Mouse (Mus musculus): ENCODE measurements at regions not wholly inside any gene's neighbourhood (a gene's known extent, or its start where the extent isn't known, plus 50 kb on each side); places are given as distances from the start of the nearest gene placed in this dataset.

DNA sequence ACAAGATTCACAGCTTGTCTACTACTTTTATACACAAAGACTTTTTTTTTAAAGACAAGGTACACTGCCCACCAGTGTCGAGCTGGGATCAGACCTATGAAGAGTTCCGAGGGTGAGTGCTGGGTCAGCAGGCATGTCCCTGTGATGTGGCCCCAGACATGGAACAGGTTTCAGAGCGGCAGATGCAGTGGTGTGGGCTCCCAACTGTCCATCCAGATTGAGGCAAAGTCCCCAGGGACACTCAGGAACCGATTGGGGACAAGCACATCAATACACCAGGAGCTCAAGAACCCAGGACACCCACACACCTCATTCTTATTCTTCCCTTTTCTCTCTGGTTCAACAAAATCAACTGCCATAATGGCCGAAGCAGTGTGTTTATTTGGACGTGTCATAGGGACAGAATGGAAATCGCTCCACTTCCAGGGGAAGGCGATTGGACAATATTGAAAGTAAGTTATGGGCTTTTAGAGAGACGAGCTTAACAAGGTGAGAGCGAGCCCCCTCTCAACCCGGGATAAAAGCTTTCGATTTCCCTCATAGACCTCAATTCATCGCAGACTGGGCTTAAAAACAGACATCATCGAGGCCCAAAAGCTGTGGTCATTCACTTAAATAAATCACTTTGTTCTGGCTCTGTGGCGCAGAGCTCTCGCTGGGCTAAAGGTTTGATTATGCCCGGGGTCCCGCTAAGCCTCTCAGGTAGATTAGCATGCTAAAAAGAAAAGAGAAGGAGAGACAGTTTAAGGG is 127.6 kb upstream of the Zdhhc25 start:
- DNase-seq (ENCODE audit: low read depth, low spot score), result no peak

DNA sequence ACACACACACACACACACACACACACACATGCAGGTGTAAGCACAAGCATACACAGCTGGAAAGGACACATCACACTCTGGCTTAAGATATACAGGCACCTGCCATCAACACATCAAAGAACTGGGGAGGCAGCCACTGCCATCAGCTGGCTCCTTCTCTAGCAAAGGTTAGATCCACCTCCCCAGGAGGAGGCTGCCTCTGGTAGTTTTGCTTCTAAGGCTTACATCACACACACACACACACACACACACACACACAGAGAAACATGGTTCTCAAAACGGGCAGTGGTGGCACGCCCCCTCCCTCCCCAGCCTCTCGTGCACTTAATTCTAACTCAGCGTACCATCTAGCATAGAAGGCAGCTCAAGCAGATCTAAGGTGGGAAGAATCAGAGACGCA is 126.9 kb upstream of the Zdhhc25 start:
- DNase-seq (ENCODE audit: low read depth, low spot score), result no peak

DNA sequence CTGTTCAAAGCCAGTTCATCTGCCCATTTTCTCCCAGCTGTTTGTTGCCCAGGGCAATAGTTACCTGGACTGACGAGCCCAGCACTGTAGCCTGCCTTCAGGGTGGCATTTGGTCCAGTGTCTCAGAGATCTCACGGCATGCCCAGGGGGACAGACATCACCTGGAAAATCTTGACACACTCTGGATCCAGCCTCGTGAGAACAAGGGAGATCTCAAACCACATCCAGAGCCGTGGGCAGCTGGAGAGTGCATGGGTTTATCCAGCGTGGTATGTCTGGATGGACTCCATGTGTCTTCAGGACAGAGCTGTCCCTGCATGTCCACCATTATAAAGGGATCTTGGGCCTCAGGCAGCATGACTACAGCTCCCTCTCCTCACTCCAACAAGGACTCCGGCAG is 116.6 kb upstream of the Zdhhc25 start:
- DNase-seq (ENCODE audit: low read depth, low spot score), result no peak

DNA sequence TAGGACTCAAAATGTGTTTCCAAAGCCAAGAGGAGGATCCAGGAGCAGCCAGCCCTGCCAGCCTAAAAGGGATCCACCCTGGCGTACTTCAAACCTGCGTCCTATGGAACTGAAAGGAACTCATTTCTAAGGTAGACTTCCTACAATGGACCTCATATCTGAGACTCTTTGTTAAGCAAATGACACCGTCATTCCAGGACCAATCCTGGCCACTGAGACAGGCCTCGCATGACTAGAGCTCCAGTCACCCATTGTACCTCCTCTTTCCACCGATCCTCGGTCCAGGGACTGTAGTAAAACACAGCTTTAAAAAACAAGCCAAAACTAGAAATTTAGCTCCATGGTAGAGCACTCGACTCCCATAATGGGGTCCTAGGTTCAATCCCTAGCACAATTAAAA is 110.4 kb upstream of the Zdhhc25 start:
- DNase-seq (ENCODE audit: low read depth, low spot score), result no peak

DNA sequence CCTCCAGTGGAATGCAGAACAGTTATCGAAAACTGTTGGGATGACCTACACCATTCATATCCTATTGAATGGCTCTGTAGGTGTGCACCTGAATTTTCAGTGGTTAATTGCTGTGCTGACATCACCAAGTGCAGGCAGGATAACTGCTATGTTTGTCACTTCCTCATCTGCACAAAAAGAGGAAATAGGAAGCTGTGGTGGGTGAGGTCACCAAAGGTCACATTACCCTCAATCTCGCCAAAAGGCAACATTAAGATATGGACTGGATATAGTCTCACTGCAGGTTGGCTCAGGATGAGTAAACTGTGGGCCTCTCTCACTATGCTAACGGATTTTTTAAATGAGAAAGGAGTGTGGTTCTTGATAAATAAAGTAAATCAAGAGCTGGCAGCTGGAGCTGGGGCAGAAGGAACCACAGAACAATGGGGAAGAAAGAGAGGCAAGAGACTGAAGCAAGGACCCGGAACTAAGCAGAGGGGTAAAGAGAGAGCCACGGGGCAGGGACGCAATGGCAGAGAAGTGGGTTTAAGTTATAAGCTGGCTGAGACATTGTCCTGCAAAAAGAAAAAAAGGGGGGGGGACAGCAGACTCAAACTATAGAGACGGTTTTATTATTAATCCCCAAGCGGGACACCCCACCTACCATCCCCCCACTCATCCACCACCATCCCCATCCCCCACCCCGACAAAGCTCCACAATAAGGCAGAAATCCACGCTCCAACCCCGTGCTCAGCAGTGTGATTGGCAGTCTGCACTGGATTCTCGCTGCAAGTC is 109.6 kb upstream of the Zdhhc25 start:
- no peak for DNase-seq (ENCODE audit: low read depth, low spot score)

DNA sequence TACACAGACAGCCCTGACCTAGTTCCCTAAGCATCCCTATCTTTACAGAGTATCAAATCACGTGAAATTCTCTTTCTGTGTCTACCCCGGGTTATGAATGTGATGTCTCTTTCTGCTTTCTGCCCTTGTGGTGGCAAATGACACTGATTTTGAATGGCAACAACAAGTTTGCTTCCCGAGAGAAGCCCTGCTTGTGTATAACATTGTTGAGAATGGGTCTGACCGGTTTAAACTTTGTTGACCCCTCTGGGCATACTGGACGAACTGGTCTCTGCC is 109.1 kb upstream of the Zdhhc25 start:
- DNase-seq (ENCODE audit: low read depth, low spot score), result no peak

DNA sequence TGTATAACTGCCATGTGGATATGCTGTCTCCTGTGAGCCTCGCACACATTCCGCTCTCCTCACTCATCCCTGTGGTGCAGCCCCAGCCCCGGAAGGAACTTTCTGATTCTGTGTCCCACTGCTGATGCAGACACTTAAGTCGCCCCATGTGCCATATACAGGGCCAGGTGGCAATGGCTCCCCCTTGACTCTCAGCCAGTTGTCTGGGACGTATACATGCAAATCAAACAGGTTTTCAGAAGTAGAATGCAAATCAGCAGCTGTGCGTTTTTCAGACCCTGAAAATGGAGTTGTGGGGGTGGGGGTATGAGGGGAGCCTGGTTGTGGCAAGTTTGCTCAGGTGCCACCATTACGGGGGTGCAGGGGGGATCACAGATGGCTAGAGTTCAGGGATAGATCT is 102.1 kb upstream of the Zdhhc25 start:
- no peak for DNase-seq (ENCODE audit: low read depth, low spot score)

DNA sequence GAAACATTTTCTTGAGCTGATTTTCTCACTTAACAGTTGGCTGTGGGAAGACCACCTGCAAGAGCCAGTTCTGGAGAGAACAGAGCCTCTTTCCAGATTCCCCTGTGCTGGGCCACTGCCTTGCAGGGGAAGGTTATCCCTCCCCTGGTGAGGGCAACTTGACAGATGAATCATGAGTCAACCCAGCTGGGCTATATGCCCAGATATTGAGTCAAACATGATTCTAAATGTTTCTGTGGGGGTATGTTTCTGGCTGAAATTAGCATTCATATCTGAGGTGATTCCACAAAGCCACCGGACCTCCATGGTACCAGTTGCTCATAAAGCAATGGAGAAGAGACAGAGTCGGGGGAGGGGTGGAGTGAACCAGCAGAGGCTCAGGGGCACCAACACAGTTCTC is 97.8 kb upstream of the Zdhhc25 start:
- no peak for DNase-seq (ENCODE audit: low read depth, low spot score)

DNA sequence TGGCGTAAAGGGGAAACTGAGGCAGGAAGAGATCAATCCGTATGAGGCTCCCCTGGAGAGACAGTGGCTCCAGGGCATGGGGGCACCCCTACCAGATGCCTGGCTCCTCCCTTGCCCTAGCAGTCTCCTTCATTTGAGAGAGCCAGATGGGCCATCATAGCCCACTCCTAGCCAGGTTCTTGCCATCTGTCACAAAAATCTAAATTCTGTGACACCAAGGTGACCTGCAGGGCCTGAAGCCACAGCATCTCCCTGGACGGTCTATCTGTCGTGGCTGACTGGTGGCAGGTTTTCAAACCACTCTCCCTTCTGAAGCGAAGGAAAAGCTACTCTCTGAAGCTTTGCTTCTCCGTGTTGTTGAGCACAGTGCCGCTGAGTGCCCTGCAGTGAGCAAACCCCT is 96.2 kb upstream of the Zdhhc25 start:
- no peak for DNase-seq (ENCODE audit: low read depth, low spot score)

DNA sequence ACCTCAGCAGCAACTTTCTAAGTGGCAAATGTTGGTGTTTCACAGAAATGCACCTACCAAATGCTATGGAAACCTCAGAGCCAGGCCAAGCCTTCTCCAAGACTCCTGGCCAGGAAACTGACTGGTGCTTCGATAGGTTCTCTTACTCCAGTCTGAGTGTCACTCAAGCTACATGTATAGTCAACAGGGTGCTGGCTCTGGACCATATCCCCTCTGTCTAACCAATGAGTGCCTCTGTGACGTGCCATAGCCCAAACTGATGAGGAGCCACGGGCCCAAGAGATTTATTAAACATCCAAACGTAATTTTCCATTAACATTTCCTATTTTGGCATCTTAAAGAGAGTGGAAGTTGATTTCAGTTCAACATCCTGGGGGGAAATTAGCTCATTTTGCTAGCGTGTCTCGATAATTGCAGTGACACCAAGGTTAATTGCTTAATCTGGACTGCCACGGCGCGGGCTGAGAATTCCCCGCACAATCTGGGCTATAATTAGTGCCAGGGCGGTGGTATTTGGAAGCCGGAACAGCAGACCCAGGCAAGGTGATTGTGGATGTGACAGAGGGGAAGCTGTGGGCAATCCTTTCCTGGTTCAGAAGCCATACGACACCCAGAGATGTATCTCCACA is 94.5 kb upstream of the Zdhhc25 start:
- no peak for DNase-seq (ENCODE audit: low read depth, low spot score)

DNA sequence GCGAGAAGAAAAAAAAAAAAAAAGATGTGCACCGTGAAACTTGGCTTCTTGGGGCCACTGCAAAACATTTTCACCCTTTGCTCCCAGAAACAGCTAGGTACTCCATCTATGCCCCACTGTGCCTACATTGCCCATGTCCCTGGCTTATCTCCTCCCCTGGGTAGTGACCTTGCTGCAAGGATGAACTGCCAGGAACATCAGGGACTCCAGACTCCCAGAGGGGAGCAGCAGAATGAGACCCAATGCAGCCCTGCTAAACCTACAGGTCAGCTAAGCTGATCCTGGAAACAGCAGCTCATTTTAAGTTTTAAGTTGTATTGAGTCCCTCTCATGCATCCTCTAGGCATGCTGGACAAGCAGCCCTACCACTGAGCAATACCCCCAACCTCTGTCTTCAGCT is 92.2 kb upstream of the Zdhhc25 start:
- no peak for DNase-seq (ENCODE audit: low read depth, low spot score)

DNA sequence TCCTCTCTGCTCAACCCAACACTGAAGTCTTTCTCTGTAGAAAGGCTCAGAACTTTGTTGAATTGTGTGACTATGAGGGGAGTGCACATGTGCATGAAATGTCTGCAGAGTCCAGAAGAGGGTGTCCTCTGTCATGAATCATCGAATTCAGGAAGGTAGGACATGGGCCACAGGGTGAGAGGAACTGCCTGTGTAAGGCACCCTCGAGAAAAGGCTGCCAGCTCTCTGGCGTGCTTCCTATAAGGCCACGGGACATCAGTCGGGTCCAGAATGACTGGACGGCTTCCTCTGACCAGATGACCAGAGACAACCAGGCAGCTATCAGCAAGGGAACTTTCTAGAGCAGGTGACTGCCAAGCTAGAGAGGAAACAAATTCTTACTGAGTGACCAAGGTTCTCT is 91.1 kb upstream of the Zdhhc25 start:
- no peak for DNase-seq (ENCODE audit: low read depth, low spot score)

DNA sequence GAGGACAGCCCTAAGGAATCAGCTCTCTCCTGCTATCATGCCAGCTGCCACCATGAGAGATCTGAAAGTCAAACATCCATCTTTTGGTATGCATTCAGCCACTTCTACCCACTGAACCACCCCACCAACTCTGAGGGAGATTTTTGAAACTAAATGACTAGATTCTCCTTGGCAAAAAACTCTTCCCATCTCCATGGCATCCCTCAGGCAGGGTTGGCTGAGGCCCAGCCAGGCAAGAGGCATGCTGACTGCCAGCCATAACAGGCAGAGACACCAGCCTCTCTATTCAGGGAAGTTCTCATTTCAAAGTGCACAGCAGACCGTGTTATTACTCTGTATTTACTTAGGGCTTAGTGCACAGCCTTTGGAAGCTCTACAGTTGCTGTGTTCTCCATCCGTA is 90.5 kb upstream of the Zdhhc25 start:
- DNase-seq (ENCODE audit: low read depth, low spot score), result no peak

DNA sequence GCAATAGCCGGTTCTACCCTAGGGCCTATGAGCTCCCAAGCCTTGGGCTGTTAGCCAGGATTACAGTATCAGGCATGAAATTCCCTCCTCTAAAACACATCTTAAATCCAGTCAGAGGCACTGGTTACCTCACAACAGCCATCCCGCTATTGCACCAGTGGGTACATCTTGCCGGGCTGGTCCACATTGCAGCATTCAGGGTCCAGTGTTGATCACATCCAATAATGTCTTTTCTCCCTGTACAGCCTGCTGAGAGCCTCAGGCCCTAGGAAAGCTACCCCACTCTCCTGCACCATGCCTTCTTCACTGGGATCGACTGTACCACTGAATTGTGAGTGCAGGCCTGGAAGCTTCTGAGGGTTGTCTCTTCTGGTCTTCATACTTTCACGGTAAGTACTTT is 86.0 kb upstream of the Zdhhc25 start:
- no peak for DNase-seq (ENCODE audit: low read depth, low spot score)

DNA sequence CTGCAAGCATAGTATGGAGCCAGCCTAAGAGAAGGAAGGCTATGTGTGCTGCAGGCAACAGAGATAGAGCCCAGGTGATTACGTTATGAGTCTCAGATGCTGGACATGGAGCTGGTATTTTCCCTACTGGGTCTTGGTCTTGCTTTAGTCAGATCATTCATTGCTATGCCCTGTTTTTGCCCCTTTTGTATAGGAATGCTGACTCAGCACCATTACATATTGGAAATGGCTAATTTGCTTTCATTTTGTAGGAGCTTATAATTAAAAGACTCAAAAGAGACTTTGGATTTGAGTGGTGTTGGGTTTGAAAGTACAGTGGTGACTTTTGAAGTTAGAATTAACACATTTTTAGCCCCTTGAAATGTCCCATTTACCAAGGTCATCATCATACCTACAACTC is 68.9 kb upstream of the Zdhhc25 start:
- no peak for DNase-seq (ENCODE audit: low read depth, low spot score)

DNA sequence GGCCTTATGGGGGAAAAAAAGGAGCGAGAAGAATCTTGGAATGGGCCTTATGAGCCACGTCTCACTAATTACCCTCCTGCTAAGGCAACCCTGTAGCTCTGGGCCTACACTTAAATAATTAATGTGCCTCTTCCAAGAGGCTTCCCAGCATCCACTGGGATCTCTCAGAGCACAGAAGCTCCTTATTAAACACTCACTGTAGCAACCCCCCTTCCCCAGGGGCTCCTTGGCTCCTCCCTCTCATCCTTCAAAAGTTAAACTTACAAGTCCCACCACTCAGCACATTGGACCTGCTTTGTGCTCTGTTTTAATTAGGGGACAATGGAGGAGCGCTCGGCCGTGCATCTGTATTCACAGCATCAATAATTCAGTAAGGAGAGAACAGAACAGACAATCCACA is 68.1 kb upstream of the Zdhhc25 start:
- DNase-seq (ENCODE audit: low read depth, low spot score), result no peak

DNA sequence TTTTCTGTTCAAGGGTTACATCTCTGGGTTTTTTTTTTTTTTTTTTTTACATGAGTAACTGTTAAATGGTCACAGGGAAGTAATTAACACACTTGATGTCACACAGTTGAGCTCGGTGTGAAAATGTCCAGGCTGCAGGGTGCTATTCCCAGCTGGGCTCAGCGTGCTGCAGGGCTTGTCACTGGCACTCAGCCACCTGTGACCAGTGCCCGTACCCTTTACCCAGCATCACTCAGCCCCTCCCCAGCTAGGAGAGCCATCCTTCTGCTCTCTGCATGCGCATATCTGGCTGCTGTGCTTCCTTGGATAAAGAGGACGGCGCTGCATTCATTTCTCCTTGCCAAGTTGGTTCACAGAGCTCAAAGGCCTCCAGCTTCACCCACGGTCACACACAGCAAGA is 66.7 kb upstream of the Zdhhc25 start:
- DNase-seq (ENCODE audit: low read depth, low spot score), result no peak

DNA sequence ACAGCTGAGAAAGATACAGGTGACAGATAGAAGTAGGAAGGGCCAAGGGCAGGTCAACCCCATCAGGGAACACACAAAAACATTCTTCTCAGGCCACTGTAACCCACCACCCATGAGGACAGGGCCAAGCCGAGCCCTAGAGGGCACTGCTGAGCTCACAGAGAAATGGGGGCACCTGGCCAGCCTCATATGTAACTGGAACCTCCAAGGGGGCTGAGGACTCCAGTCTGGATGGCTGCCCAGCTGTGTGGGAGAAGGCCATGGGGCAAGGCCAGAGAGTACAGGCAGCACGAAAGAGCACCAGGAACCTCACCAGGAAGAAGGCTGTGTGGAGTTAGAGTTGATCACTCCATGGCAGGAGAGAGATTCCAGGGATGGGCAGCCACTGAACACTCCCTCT is 64.6 kb upstream of the Zdhhc25 start:
- DNase-seq (ENCODE audit: low read depth, low spot score), result no peak

DNA sequence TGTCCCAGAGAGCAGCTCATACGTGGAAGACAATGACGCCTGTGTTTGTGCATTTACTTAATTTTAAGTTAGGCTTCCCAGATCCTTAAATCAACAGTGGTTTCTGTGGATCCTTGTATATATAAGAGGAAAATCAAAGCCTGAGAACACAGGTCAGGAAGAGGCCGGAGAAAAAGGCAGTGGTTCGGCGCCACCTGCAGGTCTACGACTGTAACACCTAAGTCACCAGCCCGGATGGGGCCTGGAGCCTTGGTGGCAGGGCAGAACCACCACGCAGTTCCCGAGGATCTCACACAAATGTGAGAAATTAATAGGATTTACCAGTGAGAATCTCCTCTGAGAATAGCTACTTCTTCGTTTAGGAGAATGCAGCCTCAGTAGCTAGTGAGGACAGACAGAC is 62.9 kb upstream of the Zdhhc25 start:
- peak; percentile 21 for DNase-seq (ENCODE audit: low read depth, low spot score)

DNA sequence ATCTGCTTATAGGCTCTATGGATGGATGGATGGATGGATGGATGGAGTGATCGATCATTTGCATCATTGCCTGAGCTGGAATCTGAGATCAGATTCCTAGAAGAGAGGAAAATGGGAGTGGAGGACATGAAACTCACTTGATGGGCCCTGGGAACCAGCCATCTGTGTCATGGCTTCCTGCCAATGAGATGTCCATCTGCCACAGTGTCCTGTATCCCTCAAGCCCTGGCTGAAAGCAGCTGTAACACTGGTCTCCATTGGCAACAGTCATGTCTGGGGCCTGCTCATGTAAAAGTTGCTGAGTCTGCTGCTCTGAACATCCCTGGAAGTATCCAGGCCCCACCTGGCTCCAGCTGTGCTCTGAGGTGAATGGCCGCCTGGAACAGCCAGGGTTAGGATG is 57.5 kb upstream of the Zdhhc25 start:
- no peak for DNase-seq (ENCODE audit: low read depth, low spot score)

DNA sequence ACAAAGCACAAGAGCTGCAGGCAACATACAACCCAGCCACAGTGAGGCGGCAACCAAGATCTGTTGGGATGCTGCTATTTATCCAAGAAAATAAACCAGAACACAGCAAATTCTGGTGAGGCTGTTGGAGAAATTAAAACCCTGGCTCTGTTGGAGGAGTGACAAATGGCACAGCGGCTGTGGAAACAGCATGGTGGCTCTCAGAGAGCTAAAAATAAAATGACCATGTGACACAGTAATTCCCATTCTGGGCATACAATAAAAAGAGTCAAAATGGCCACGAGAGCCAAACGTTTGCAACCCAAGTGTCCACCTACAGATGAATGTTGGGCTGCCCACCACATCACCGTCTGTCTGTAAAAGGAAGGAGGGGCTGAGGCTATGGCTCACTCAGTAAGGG is 55.9 kb upstream of the Zdhhc25 start:
- no peak for DNase-seq (ENCODE audit: low read depth, low spot score)

DNA sequence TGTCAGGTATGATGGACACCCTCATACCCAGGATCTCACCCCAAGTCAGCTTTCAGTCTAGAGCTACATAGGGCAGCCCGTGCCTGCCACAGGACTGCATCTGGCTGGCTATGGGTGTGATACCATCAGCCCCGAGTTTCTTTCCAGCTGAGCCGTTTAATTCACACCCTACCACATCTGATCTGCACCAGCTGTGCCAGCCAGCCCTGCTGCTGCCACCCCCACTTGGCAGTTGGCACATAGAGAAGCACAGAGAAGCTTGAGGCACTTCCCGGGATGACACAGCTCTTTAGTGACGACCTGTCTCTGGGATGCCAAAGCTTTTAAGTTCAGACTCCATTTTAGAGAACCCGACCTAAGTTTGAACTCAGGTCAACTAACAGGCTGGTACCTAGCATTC is 51.8 kb upstream of the Zdhhc25 start:
- no peak for DNase-seq (ENCODE audit: low read depth, low spot score)

Measured in forelimb bud, embryonic 11.5 days (tissue).